Mouse (Mus musculus): ENCODE data around the gene Olfr902. TPM values are rescaled to one million over a fixed set of nuclear protein-coding genes. Genes with fewer than 3 reads are reported as not detected.
"Not testable (repeated sequence)": the region's sequence is repeated elsewhere in the genome, so short reads cannot be mapped to it uniquely, and the experiment has no call there.

Gene Olfr902
- not detected in 2 replicates for polyA plus RNA-seq (2012; rRNA removed)
- polyA plus RNA-seq (2014; fragmentation: Nextera tagmentation; extraction: Ambion mirVana), result not detected in 2 replicates

DNA sequence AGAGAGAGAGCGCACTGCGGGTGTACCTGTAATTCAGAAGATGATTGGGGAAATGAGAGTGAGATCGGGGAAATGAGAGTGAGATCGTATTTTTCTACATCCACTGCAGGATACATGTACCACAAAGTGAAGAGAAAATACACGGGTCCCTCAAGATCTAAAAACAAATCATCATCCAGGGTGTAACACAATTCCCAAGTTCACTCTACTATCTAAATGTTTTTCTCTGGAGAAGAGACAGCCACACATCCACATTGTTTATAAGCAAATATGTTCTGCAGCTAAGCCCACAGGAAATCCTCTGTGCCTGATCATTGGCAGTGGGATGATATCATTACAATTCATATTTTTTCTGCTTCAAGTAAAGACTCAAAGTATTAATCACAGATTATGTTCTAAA lies at the start of gene Olfr902:
Gene Olfr902, plus strand, starts transcription at position 301 of the 400 bp plus-strand sequence.
- Histone ChIP-seq H3K4me1 (ENCODE audit: control insufficient read depth, insufficient read depth, low read length) (no peaks in the 10 kb centered on the region), H3K4me2 (replicated peaks; ENCODE audit: low read depth, low read length, severe bottlenecking) (no peak within 1 kb of the TSS), H3K4me3 (replicated peaks; ENCODE audit: low read length) (no peak within 1 kb of the TSS), H3K27ac (replicated peaks; ENCODE audit: low read depth, low read length) (no peak within 1 kb of the TSS), H3K9ac (ENCODE audit: low read depth, low read length, severe bottlenecking) (no peak within 1 kb of the TSS), H3K27me3 (ENCODE audit: control insufficient read depth, insufficient read depth, low read length) (no peaks in the 10 kb centered on the region), H3K9me3 (ENCODE audit: control insufficient read depth, low read length) (no peaks in the 10 kb centered on the region), H3K36me3 (ENCODE audit: control insufficient read depth, insufficient read depth, low read length) (no peaks in the 10 kb centered on the region)
- DNase-seq (ENCODE audit: low spot score) (no peak), ATAC-seq (ENCODE audit: low FRiP score, low read depth) (no peak)
- TF ChIP-seq POLR2A (IDR thresholded peaks at IDR 0.05; ENCODE audit: borderline replicate concordance, extremely low read depth, insufficient read depth, insufficient read length), result no peak
- WGBS, result 90% methylated on average over 5 of the region's 5 CpGs

GRCm38 (mm10) chr9:38401398-38401797 lies 46.1 kb upstream of the Olfr902 start, which contains the start of gene Olfr147:
Olfr147 (plus strand) TSS chr9:38401698.
- H3K4me3 ChIP-seq (replicated peaks; ENCODE audit: low read length), result no peak within 1 kb of the TSS
- ATAC-seq (ENCODE audit: low FRiP score, low read depth) (no peak), DNase-seq (ENCODE audit: low spot score) (no peak)
- WGBS, result 71% methylated on average over 1 of the region's 1 CpGs
- H3K36me3 ChIP-seq (ENCODE audit: control insufficient read depth, insufficient read depth, low read length), result no peaks in the 10 kb centered on the region
- H3K9ac ChIP-seq (ENCODE audit: low read depth, low read length, severe bottlenecking), result no peak within 1 kb of the TSS
- H3K27ac ChIP-seq (replicated peaks; ENCODE audit: low read depth, low read length), result no peak within 1 kb of the TSS
- no peaks in the 10 kb centered on the region for H3K4me1 ChIP-seq (ENCODE audit: control insufficient read depth, insufficient read depth, low read length)
- no peak within 1 kb of the TSS for H3K4me2 ChIP-seq (replicated peaks; ENCODE audit: low read depth, low read length, severe bottlenecking)
- no peaks in the 10 kb centered on the region for H3K9me3 ChIP-seq (ENCODE audit: control insufficient read depth, low read length)
- no peaks in the 10 kb centered on the region for H3K27me3 ChIP-seq (ENCODE audit: control insufficient read depth, insufficient read depth, low read length)
- TF ChIP-seq POLR2A (IDR thresholded peaks at IDR 0.05; ENCODE audit: borderline replicate concordance, extremely low read depth, insufficient read depth, insufficient read length), result no peak

DNA sequence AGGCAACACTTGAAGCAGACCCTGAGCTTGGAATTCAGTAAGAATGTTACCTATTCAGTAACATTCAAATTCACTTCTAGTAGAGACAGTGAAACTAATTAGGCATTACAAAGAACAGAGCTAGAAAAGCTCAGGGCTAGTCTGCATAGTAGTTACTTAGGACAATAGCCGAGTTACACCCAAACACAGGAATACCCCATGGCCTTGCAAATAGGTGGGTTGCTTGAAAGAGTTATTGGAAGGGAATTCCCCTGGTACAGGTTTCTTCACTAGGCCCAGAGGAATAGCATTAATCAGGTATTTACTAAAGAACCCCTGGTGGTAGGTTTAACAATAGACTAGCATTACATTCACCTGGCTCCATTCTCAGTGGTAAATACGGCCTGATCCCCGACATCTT lies 40.0 kb upstream of the Olfr902 start:
- not testable (repeated sequence) for H3K9me3 ChIP-seq (ENCODE audit: control insufficient read depth, low read length); H3K4me1 ChIP-seq (ENCODE audit: control insufficient read depth, insufficient read depth, low read length); H3K27me3 ChIP-seq (ENCODE audit: control insufficient read depth, insufficient read depth, low read length); H3K36me3 ChIP-seq (ENCODE audit: control insufficient read depth, insufficient read depth, low read length); ATAC-seq (ENCODE audit: low FRiP score, low read depth); H3K4me3 ChIP-seq (replicated peaks; ENCODE audit: low read length); H3K27ac ChIP-seq (replicated peaks; ENCODE audit: low read depth, low read length); H3K4me2 ChIP-seq (replicated peaks; ENCODE audit: low read depth, low read length, severe bottlenecking); DNase-seq (ENCODE audit: low spot score); H3K9ac ChIP-seq (ENCODE audit: low read depth, low read length, severe bottlenecking)
- 90% methylated on average over 3 of the region's 3 CpGs for WGBS

GRCm38 (mm10) chr9:38413502-38413901 lies 34.0 kb upstream of the Olfr902 start:
- H3K4me3 ChIP-seq (replicated peaks; ENCODE audit: low read length); H3K9me3 ChIP-seq (ENCODE audit: control insufficient read depth, low read length); H3K4me2 ChIP-seq (replicated peaks; ENCODE audit: low read depth, low read length, severe bottlenecking); ATAC-seq (ENCODE audit: low FRiP score, low read depth); H3K27me3 ChIP-seq (ENCODE audit: control insufficient read depth, insufficient read depth, low read length); H3K27ac ChIP-seq (replicated peaks; ENCODE audit: low read depth, low read length); DNase-seq (ENCODE audit: low spot score); H3K9ac ChIP-seq (ENCODE audit: low read depth, low read length, severe bottlenecking); H3K4me1 ChIP-seq (ENCODE audit: control insufficient read depth, insufficient read depth, low read length); H3K36me3 ChIP-seq (ENCODE audit: control insufficient read depth, insufficient read depth, low read length): not testable (repeated sequence)
- 94% methylated on average over 14 of the region's 14 CpGs for WGBS

GRCm38 (mm10) chr9:38423801-38424200 lies 23.7 kb upstream of the Olfr902 start:
- ATAC-seq (ENCODE audit: low FRiP score, low read depth), result no peak
- no peak overlapping the region for H3K4me2 ChIP-seq (replicated peaks; ENCODE audit: low read depth, low read length, severe bottlenecking)
- no peaks in the 10 kb centered on the region for H3K36me3 ChIP-seq (ENCODE audit: control insufficient read depth, insufficient read depth, low read length)
- no peaks in the 10 kb centered on the region for H3K27me3 ChIP-seq (ENCODE audit: control insufficient read depth, insufficient read depth, low read length)
- H3K27ac ChIP-seq (replicated peaks; ENCODE audit: low read depth, low read length), result no peak overlapping the region
- H3K4me1 ChIP-seq (ENCODE audit: control insufficient read depth, insufficient read depth, low read length), result no peaks in the 10 kb centered on the region
- H3K4me3 ChIP-seq (replicated peaks; ENCODE audit: low read length), result no peak overlapping the region
- H3K9ac ChIP-seq (ENCODE audit: low read depth, low read length, severe bottlenecking), result no peak overlapping the region
- no peak for TF ChIP-seq POLR2A (IDR thresholded peaks at IDR 0.05; ENCODE audit: borderline replicate concordance, extremely low read depth, insufficient read depth, insufficient read length)
- no peaks in the 10 kb centered on the region for H3K9me3 ChIP-seq (ENCODE audit: control insufficient read depth, low read length)
- no peak for DNase-seq (ENCODE audit: low spot score)

DNA sequence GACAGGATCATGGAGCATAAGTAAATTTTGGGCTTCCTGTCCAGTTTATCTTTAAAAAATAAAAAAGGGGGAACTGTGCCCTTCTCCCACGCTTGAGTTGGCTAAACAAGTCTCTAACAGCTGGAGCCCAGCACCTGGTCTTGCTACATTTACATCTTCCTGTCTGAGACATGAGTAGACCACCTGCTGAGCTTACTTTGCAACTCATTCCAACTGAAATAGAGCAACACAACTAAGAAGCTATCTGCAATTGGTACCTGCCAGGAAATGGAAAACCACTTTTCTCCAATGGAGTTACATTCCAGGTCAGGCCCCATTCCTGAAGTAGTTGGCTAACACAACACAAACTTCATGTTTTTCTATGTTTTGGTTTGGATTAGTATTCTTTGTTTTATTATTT lies 20.4 kb upstream of the Olfr902 start:
- WGBS, result 57% methylated on average over 1 of the region's 1 CpGs

More for the DNA sequence above, 20.4 kb upstream of the Olfr902 start:
- Histone ChIP-seq H3K9me3 (ENCODE audit: control insufficient read depth, low read length) (no peaks in the 10 kb centered on the region), H3K27ac (replicated peaks; ENCODE audit: low read depth, low read length) (no peak overlapping the region), H3K27me3 (ENCODE audit: control insufficient read depth, insufficient read depth, low read length) (no peaks in the 10 kb centered on the region), H3K4me1 (ENCODE audit: control insufficient read depth, insufficient read depth, low read length) (no peaks in the 10 kb centered on the region), H3K4me2 (replicated peaks; ENCODE audit: low read depth, low read length, severe bottlenecking) (no peak overlapping the region), H3K4me3 (replicated peaks; ENCODE audit: low read length) (no peak overlapping the region), H3K9ac (ENCODE audit: low read depth, low read length, severe bottlenecking) (no peak overlapping the region), H3K36me3 (ENCODE audit: control insufficient read depth, insufficient read depth, low read length) (no peaks in the 10 kb centered on the region)
- ATAC-seq (ENCODE audit: low FRiP score, low read depth), result no peak
- DNase-seq (ENCODE audit: low spot score), result no peak
- TF ChIP-seq POLR2A (IDR thresholded peaks at IDR 0.05; ENCODE audit: borderline replicate concordance, extremely low read depth, insufficient read depth, insufficient read length), result no peak
